Mouse (Mus musculus): ENCODE data around the gene Aunip. TPM values are rescaled to one million over a fixed set of nuclear protein-coding genes. Genes with fewer than 3 reads are reported as not detected.
"Not testable (repeated sequence)": the region's sequence is repeated elsewhere in the genome, so short reads cannot be mapped to it uniquely, and the experiment has no call there.

Aunip gene
- polyA plus RNA-seq, 1 experiment from 2014 or later: 7.8 TPM

GRCm38 (mm10) chr4:134494161-134494560 lies 16.6 kb upstream of the Aunip start:
- H3K4me2 ChIP-seq (ENCODE audit: low read length); H3K9ac ChIP-seq (ENCODE audit: low read length); H3K9me3 ChIP-seq (ENCODE audit: control insufficient read depth, low read length); DNase-seq (ENCODE audit: low spot score); H3K36me3 ChIP-seq (ENCODE audit: control insufficient read depth, insufficient read depth, low read length); H3K4me3 ChIP-seq (ENCODE audit: low read depth, low read length); ATAC-seq (replicated peaks; ENCODE audit: low FRiP score, low TSS enrichment, low read depth); H3K27ac ChIP-seq (ENCODE audit: low read depth); H3K27me3 ChIP-seq (replicated peaks; ENCODE audit: control insufficient read depth, insufficient read depth, low read length): not testable (repeated sequence)
- peaks cover 15% of the 10 kb centered on the region for H3K4me1 ChIP-seq (replicated peaks; ENCODE audit: control insufficient read depth, insufficient read depth, low read length)
- 92% methylated on average over 6 of the region's 6 CpGs for WGBS

- Histone ChIP-seq H3K36me3 (ENCODE audit: control insufficient read depth, insufficient read depth, low read length) (no peaks in the 10 kb centered on the region), H3K4me1 (replicated peaks; ENCODE audit: control insufficient read depth, insufficient read depth, low read length) (peaks cover 15% of the 10 kb centered on the region), H3K9ac (ENCODE audit: low read length) (no peak overlapping the region), H3K4me2 (ENCODE audit: low read length) (no peak overlapping the region), H3K27ac (ENCODE audit: low read depth) (no peak overlapping the region), H3K9me3 (ENCODE audit: control insufficient read depth, low read length) (no peaks in the 10 kb centered on the region), H3K4me3 (ENCODE audit: low read depth, low read length) (no peak overlapping the region), H3K27me3 (replicated peaks; ENCODE audit: control insufficient read depth, insufficient read depth, low read length) (no peaks in the 10 kb centered on the region)
- no peak for DNase-seq (ENCODE audit: low spot score)
- 65% methylated on average over 16 of the region's 16 CpGs for WGBS
- ATAC-seq (replicated peaks; ENCODE audit: low FRiP score, low TSS enrichment, low read depth): no peak
Measured at GRCm38 (mm10) chr4:134494780-134495545, 15.8 kb upstream of the Aunip start.

- WGBS: 70% methylated on average over 5 of the region's 5 CpGs
- DNase-seq (ENCODE audit: low spot score): no peak
- Histone ChIP-seq H3K4me2 (ENCODE audit: low read length) (no peak overlapping the region), H3K27me3 (replicated peaks; ENCODE audit: control insufficient read depth, insufficient read depth, low read length) (no peaks in the 10 kb centered on the region), H3K9ac (ENCODE audit: low read length) (no peak overlapping the region), H3K9me3 (ENCODE audit: control insufficient read depth, low read length) (no peaks in the 10 kb centered on the region), H3K4me1 (replicated peaks; ENCODE audit: control insufficient read depth, insufficient read depth, low read length) (peaks cover 15% of the 10 kb centered on the region), H3K36me3 (ENCODE audit: control insufficient read depth, insufficient read depth, low read length) (no peaks in the 10 kb centered on the region), H3K27ac (ENCODE audit: low read depth) (no peak overlapping the region), H3K4me3 (ENCODE audit: low read depth, low read length) (no peak overlapping the region)
- ATAC-seq (replicated peaks; ENCODE audit: low FRiP score, low TSS enrichment, low read depth): no peak
Measured at GRCm38 (mm10) chr4:134495546-134495923, 15.3 kb upstream of the Aunip start.

GRCm38 (mm10) chr4:134496595-134497210 lies 14.1 kb upstream of the Aunip start, which contains the start of gene Paqr7:
TSS of gene Paqr7 (plus strand) at chr4:134496697.
- WGBS: 5% methylated on average over 35 of the region's 35 CpGs
- ATAC-seq (replicated peaks; ENCODE audit: low FRiP score, low TSS enrichment, low read depth): peak; percentile 66
- H3K9ac ChIP-seq (ENCODE audit: low read length): peak within 1 kb of the TSS; percentile 53

GRCm38 (mm10) chr4:134497223-134497622 lies 13.6 kb upstream of the Aunip start:
- H3K9me3 ChIP-seq (ENCODE audit: control insufficient read depth, low read length): no peaks in the 10 kb centered on the region
- ATAC-seq (replicated peaks; ENCODE audit: low FRiP score, low TSS enrichment, low read depth): peak; percentile 41; the same call in 1 of the 2 replicates
- H3K36me3 ChIP-seq (ENCODE audit: control insufficient read depth, insufficient read depth, low read length): no peaks in the 10 kb centered on the region
- H3K4me1 ChIP-seq (replicated peaks; ENCODE audit: control insufficient read depth, insufficient read depth, low read length): peaks cover 15% of the 10 kb centered on the region
- no peaks in the 10 kb centered on the region for H3K27me3 ChIP-seq (replicated peaks; ENCODE audit: control insufficient read depth, insufficient read depth, low read length)
- no peak overlapping the region for H3K27ac ChIP-seq (ENCODE audit: low read depth)
- 13% methylated on average over 6 of the region's 6 CpGs for WGBS
- no peak for DNase-seq (ENCODE audit: low spot score)
- H3K4me3 ChIP-seq (ENCODE audit: low read depth, low read length): peak overlapping the region; percentile 53
- peak overlapping the region; percentile 98 for H3K4me2 ChIP-seq (ENCODE audit: low read length)
- peak overlapping the region; percentile 53 for H3K9ac ChIP-seq (ENCODE audit: low read length)

More at GRCm38 (mm10) chr4:134496595-134497210, 14.1 kb upstream of the Aunip start, which contains the start of gene Paqr7:
- H3K27ac ChIP-seq (ENCODE audit: low read depth): no peak within 1 kb of the TSS
- H3K36me3 ChIP-seq (ENCODE audit: control insufficient read depth, insufficient read depth, low read length): no peaks in the 10 kb centered on the region
- H3K27me3 ChIP-seq (replicated peaks; ENCODE audit: control insufficient read depth, insufficient read depth, low read length): no peaks in the 10 kb centered on the region
- H3K4me3 ChIP-seq (ENCODE audit: low read depth, low read length): peak within 1 kb of the TSS; percentile 53
- H3K4me2 ChIP-seq (ENCODE audit: low read length): peak within 1 kb of the TSS; percentile 98
- DNase-seq (ENCODE audit: low spot score): peak; percentile 76
- H3K9me3 ChIP-seq (ENCODE audit: control insufficient read depth, low read length): no peaks in the 10 kb centered on the region
- peaks cover 15% of the 10 kb centered on the region for H3K4me1 ChIP-seq (replicated peaks; ENCODE audit: control insufficient read depth, insufficient read depth, low read length)

DNA sequence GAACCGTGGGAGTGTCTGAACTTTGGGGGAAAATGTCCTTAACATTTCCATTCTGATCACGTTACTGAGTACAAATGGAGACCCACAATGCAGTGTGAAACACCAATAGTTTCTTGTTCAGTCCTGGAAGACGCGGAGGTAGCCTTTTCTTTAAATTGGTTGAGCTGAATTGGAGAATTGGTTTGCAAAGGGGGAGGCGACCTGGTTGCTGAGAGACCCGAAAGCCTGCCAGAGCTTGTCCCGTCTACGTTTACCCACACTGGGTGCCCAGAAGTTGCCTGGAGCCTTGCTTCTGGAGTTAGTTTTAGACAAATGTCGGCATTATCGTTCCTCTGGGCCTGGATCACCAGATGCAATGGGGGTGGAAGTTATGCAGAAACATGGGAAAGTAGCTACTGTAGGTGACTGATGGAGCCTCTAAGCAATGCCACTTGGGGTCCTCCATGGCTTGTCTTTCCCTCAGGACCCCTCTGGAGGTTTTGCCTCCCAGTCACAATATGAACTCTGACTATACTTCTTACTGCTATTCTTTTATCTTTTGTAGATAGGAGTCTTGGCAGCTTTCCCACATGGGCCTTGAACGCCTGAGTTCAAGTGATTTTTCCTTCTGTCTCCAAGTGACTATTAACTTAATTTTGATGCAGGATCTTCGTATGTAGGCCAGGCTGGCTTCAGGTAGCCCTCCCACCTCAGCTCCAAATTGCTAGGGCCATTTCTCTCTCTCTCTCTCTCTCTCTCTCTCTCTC lies 12.6 kb upstream of the Aunip start:
- Histone ChIP-seq H3K4me3 (ENCODE audit: low read depth, low read length) (no peak overlapping the region), H3K4me2 (ENCODE audit: low read length) (no peak overlapping the region), H3K9ac (ENCODE audit: low read length) (no peak overlapping the region), H3K4me1 (replicated peaks; ENCODE audit: control insufficient read depth, insufficient read depth, low read length) (peaks cover 15% of the 10 kb centered on the region), H3K27ac (ENCODE audit: low read depth) (no peak overlapping the region), H3K36me3 (ENCODE audit: control insufficient read depth, insufficient read depth, low read length) (no peaks in the 10 kb centered on the region), H3K9me3 (ENCODE audit: control insufficient read depth, low read length) (no peaks in the 10 kb centered on the region), H3K27me3 (replicated peaks; ENCODE audit: control insufficient read depth, insufficient read depth, low read length) (no peaks in the 10 kb centered on the region)
- DNase-seq (ENCODE audit: low spot score) (no peak), ATAC-seq (replicated peaks; ENCODE audit: low FRiP score, low TSS enrichment, low read depth) (no peak)
- 78% methylated on average over 12 of the region's 12 CpGs for WGBS

- peaks cover 15% of the 10 kb centered on the region for H3K4me1 ChIP-seq (replicated peaks; ENCODE audit: control insufficient read depth, insufficient read depth, low read length)
- not testable (repeated sequence) for H3K9me3 ChIP-seq (ENCODE audit: control insufficient read depth, low read length); H3K4me3 ChIP-seq (ENCODE audit: low read depth, low read length); H3K27me3 ChIP-seq (replicated peaks; ENCODE audit: control insufficient read depth, insufficient read depth, low read length); H3K36me3 ChIP-seq (ENCODE audit: control insufficient read depth, insufficient read depth, low read length); DNase-seq (ENCODE audit: low spot score); ATAC-seq (replicated peaks; ENCODE audit: low FRiP score, low TSS enrichment, low read depth); H3K4me2 ChIP-seq (ENCODE audit: low read length); H3K9ac ChIP-seq (ENCODE audit: low read length); H3K27ac ChIP-seq (ENCODE audit: low read depth)
- WGBS: 86% methylated on average over 6 of the region's 6 CpGs
Measured at GRCm38 (mm10) chr4:134498983-134499382, 11.8 kb upstream of the Aunip start.

- 90% methylated on average over 6 of the region's 6 CpGs for WGBS
- Histone ChIP-seq H3K27me3 (replicated peaks; ENCODE audit: control insufficient read depth, insufficient read depth, low read length) (no peaks in the 10 kb centered on the region), H3K4me2 (ENCODE audit: low read length) (no peak overlapping the region), H3K4me1 (replicated peaks; ENCODE audit: control insufficient read depth, insufficient read depth, low read length) (peaks cover 12% of the 10 kb centered on the region), H3K9me3 (ENCODE audit: control insufficient read depth, low read length) (no peaks in the 10 kb centered on the region), H3K27ac (ENCODE audit: low read depth) (no peak overlapping the region), H3K36me3 (ENCODE audit: control insufficient read depth, insufficient read depth, low read length) (no peaks in the 10 kb centered on the region), H3K4me3 (ENCODE audit: low read depth, low read length) (no peak overlapping the region), H3K9ac (ENCODE audit: low read length) (no peak overlapping the region)
- ATAC-seq (replicated peaks; ENCODE audit: low FRiP score, low TSS enrichment, low read depth) (no peak), DNase-seq (ENCODE audit: low spot score) (no peak)
Measured at GRCm38 (mm10) chr4:134501095-134501494, 9.7 kb upstream of the Aunip start.

Measured in intestine, embryonic 14.5 days (tissue).